Mouse (Mus musculus): Measurements from ENCODE around the gene Naip1. TPM values are rescaled to one million over a fixed set of nuclear protein-coding genes. Genes with fewer than 3 reads are reported as not detected.
"Not testable (repeated sequence)": the region's sequence is repeated elsewhere in the genome, so short reads cannot be mapped to it uniquely, and the experiment has no call there.

Gene Naip1
- not detected in 2 replicates for polyA plus RNA-seq (2016; fragmentation: Nextera tagmentation; extraction: Ambion mirVana)

DNA sequence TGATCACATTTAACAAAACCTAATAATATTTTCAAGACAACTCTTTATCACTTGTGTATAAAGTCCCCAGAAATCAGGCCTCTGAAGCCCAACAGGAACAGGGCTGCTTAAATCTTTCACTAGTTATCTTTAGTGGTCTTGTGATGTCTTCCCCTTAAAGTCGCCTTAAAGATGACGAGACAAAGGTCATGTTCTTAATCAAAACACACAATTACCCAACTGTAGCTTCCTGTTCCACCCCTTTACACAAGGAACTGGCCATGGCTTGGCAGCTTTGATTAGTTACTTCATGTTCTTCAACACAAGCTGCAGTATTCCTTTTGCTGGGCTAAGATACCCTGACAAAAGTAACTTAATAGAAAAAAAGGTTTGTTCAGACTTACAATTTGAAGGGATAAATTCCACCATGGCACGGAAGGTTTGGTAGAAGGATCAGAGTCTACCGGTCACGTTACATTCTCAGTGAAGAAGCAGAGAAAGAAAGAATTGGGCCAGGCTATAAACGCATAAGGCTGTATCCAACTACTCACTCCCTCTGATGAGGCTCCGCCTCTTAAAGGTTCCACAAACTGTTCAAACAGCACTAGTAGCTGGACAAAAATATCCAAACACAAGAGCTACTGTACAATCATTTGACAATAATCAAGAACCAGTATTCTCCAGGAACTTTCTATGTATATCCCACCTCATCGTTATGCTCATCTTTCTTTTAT, at the start of gene Naip1:
Gene Naip1, minus strand, starts transcription at position 455 of the 713 bp plus-strand sequence.
- H3K4me1 ChIP-seq (replicated peaks); H3K9ac ChIP-seq; H3K4me2 ChIP-seq; H3K27me3 ChIP-seq (replicated peaks); ATAC-seq (ENCODE audit: insufficient number of reproducible peaks, low FRiP score); H3K9me3 ChIP-seq (replicated peaks); H3K36me3 ChIP-seq; H3K27ac ChIP-seq (ENCODE audit: poor library complexity, severe bottlenecking); H3K4me3 ChIP-seq: not testable (repeated sequence)
- 71% methylated on average over 8 of the region's 8 CpGs for WGBS

GRCm38 (mm10) chr13:100499625-100500024, 47.0 kb upstream of the Naip1 start:
- not testable (repeated sequence) for H3K4me1 ChIP-seq (replicated peaks); H3K9me3 ChIP-seq (replicated peaks); H3K9ac ChIP-seq; H3K4me2 ChIP-seq; H3K27me3 ChIP-seq (replicated peaks); ATAC-seq (ENCODE audit: insufficient number of reproducible peaks, low FRiP score); H3K4me3 ChIP-seq; H3K36me3 ChIP-seq; H3K27ac ChIP-seq (ENCODE audit: poor library complexity, severe bottlenecking)

GRCm38 (mm10) chr13:100495337-100495736, 42.7 kb upstream of the Naip1 start:
- peaks cover 13% of the 10 kb centered on the region for H3K4me1 ChIP-seq (replicated peaks)
- H3K36me3 ChIP-seq: no peaks in the 10 kb centered on the region
- H3K4me2 ChIP-seq: no peak overlapping the region
- H3K9ac ChIP-seq: no peak overlapping the region
- no peak for ATAC-seq (ENCODE audit: insufficient number of reproducible peaks, low FRiP score)
- no peaks in the 10 kb centered on the region for H3K9me3 ChIP-seq (replicated peaks)
- no peaks in the 10 kb centered on the region for H3K27me3 ChIP-seq (replicated peaks)
- no peak overlapping the region for H3K4me3 ChIP-seq
- no peak overlapping the region for H3K27ac ChIP-seq (ENCODE audit: poor library complexity, severe bottlenecking)
- 64% methylated on average over 4 of the region's 4 CpGs for WGBS

GRCm38 (mm10) chr13:100494370-100494769, 41.7 kb upstream of the Naip1 start:
- 61% methylated on average over 8 of the region's 8 CpGs for WGBS
- not testable (repeated sequence) for H3K4me3 ChIP-seq; H3K9ac ChIP-seq; H3K36me3 ChIP-seq; H3K4me2 ChIP-seq; H3K9me3 ChIP-seq (replicated peaks); ATAC-seq (ENCODE audit: insufficient number of reproducible peaks, low FRiP score); H3K27ac ChIP-seq (ENCODE audit: poor library complexity, severe bottlenecking); H3K27me3 ChIP-seq (replicated peaks)
- peaks cover 13% of the 10 kb centered on the region for H3K4me1 ChIP-seq (replicated peaks)

- no peak overlapping the region for H3K4me2 ChIP-seq
- ATAC-seq (ENCODE audit: insufficient number of reproducible peaks, low FRiP score): no peak
- WGBS: 73% methylated on average over 8 of the region's 8 CpGs
Observed at GRCm38 (mm10) chr13:100493313-100493712, 40.6 kb upstream of the Naip1 start.

DNA sequence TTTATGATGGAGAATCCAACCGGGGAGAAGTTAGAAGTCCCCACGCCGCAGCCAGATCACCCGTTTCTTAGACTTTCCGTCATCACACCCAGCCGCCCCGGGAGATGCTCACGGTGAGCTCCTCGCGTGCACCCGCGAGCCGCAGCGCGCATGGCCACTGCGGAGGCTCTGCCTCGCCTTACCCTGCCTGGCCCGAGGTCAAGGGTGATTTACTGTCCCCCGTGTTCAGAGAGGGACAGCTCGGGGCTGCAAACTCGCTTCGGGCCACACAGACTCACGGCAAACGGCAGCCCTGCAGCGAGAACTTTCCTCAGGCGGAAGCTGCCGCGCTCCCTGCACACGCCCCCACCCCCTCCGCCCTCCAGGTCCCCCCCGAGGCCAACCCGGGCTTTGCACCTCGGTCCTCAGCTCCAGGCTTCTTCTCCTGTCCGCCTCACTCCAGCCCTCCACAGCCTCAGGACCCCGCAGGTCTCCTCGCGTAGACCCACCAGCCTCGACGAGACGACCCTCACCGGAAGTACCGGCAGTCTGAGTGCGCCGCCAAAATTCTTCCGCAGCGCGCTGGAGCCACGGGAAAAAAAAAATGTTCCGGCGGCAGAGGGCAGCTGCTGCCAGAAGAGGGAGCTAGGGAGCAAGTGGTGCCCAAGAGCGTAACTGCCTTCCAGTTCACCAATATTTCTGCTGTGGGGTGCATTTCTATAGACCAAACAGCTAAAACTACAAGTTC, 39.6 kb upstream of the Naip1 start, which contains the start of gene Gtf2h2:
Gene Gtf2h2, minus strand, starts transcription at position 519 of the 727 bp plus-strand sequence.
- Histone ChIP-seq H3K9me3 (replicated peaks) (no peaks in the 10 kb centered on the region), H3K27ac (ENCODE audit: poor library complexity, severe bottlenecking) (peak within 1 kb of the TSS; percentile 83), H3K4me1 (replicated peaks) (peaks cover 13% of the 10 kb centered on the region), H3K4me3 (peak within 1 kb of the TSS; percentile 98), H3K27me3 (replicated peaks) (no peaks in the 10 kb centered on the region), H3K36me3 (peaks cover 19% of the 10 kb centered on the region), H3K4me2 (peak within 1 kb of the TSS; percentile 76), H3K9ac (peak within 1 kb of the TSS; percentile 93)
- ATAC-seq (ENCODE audit: insufficient number of reproducible peaks, low FRiP score): peak; percentile 83
- WGBS: under 1% methylated on average over 50 of the region's 51 CpGs

More at GRCm38 (mm10) chr13:100493313-100493712, 40.6 kb upstream of the Naip1 start:
- no peak overlapping the region for H3K4me3 ChIP-seq
- peaks cover 13% of the 10 kb centered on the region for H3K4me1 ChIP-seq (replicated peaks)
- no peaks in the 10 kb centered on the region for H3K9me3 ChIP-seq (replicated peaks)
- no peak overlapping the region for H3K9ac ChIP-seq
- H3K27ac ChIP-seq (ENCODE audit: poor library complexity, severe bottlenecking): no peak overlapping the region
- peaks cover 9% of the 10 kb centered on the region for H3K36me3 ChIP-seq
- no peaks in the 10 kb centered on the region for H3K27me3 ChIP-seq (replicated peaks)

DNA sequence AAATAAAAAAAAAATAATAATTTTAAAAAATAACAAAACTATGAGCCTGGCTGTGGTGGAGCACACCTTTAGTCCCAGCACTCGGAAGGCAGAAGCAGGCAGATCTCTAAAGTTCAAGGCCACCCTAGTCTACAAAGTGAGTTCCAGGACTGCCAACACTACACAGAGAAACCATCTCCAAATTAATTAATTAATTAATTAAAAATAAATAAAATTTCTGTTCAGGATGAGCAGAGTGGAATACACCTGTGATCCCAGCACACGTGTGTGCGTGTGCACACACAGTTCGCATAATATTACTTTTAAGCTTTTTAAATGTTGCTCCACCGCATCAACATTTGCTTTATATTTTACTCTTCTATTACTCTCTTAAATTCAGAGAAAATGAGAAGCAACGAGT, 39.0 kb upstream of the Naip1 start:
- Histone ChIP-seq H3K36me3 (peaks cover 25% of the 10 kb centered on the region), H3K4me2 (peak overlapping the region; percentile 76), H3K4me3 (peak overlapping the region; percentile 98), H3K27ac (ENCODE audit: poor library complexity, severe bottlenecking) (no peak overlapping the region), H3K4me1 (replicated peaks) (peaks cover 13% of the 10 kb centered on the region), H3K9me3 (replicated peaks) (no peaks in the 10 kb centered on the region), H3K9ac (peak overlapping the region; percentile 93), H3K27me3 (replicated peaks) (no peaks in the 10 kb centered on the region)
- 18% methylated on average over 6 of the region's 6 CpGs for WGBS
- ATAC-seq (ENCODE audit: insufficient number of reproducible peaks, low FRiP score): no peak

DNA sequence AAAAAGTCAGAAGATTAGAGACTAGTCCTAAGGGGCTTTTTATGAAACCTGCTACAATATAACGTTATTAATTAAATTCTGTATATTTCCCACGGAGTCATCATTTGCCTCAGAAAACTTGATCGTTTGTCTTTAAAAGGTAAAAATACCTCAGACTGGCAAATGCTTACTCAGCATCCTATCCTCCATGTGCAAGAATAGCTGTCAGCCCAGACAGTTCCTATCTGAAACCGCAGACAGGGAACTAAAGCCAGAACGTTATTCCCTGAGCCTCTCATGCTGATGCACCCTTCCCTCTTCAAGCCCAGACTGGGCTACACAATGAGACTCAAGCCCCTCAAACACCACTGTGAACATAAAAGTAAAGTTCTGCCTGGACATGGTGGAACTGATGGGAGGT, 37.8 kb upstream of the Naip1 start:
- Histone ChIP-seq H3K4me3 (no peak overlapping the region), H3K27ac (ENCODE audit: poor library complexity, severe bottlenecking) (no peak overlapping the region), H3K4me1 (replicated peaks) (peaks cover 13% of the 10 kb centered on the region), H3K4me2 (no peak overlapping the region), H3K9ac (no peak overlapping the region), H3K9me3 (replicated peaks) (no peaks in the 10 kb centered on the region), H3K36me3 (peaks cover 29% of the 10 kb centered on the region), H3K27me3 (replicated peaks) (no peaks in the 10 kb centered on the region)
- ATAC-seq (ENCODE audit: insufficient number of reproducible peaks, low FRiP score): no peak
- 83% methylated on average over 5 of the region's 5 CpGs for WGBS

- no peaks in the 10 kb centered on the region for H3K27me3 ChIP-seq (replicated peaks)
- ATAC-seq (ENCODE audit: insufficient number of reproducible peaks, low FRiP score): no peak
- H3K27ac ChIP-seq (ENCODE audit: poor library complexity, severe bottlenecking): no peak overlapping the region
- H3K9me3 ChIP-seq (replicated peaks): no peaks in the 10 kb centered on the region
- no peak overlapping the region for H3K4me3 ChIP-seq
- H3K36me3 ChIP-seq: peaks cover 59% of the 10 kb centered on the region
- H3K4me1 ChIP-seq (replicated peaks): no peaks in the 10 kb centered on the region
- no peak overlapping the region for H3K4me2 ChIP-seq
- no peak overlapping the region for H3K9ac ChIP-seq
- 88% methylated on average over 7 of the region's 7 CpGs for WGBS
Observed at GRCm38 (mm10) chr13:100483610-100484009, 30.9 kb upstream of the Naip1 start.

DNA sequence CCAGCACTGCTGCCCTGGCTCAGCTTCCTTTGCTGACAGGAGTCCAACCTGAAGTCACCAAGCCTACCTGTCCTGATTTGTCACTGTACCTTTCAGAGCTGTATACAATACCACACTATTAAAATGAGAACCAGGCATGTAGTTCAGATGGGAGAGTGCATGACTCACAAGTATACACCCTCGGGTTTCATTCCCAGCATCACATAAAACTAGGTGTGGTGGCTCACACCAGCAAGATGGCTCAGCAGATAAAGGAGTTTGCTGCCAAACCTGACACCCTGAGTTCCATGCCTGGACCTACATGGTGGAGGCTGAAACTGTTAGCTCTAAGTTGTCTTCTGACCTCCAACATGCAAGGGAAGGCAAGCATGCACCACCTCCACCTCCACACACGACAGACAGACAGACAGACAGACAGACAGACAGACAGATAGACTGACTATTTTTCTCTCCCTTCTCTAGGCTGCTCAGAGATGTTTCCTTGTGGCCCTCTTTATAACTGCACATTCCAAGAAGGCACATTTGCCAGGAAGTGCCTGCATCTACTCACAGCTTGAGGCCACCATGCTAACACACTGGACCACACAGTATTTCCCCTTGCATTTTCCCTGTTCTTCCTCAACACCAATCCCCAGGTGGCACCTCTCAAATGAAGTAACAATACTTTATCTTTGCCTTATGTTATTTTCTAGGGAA, 11.0 kb upstream of the Naip1 start:
- no peak for ATAC-seq (ENCODE audit: insufficient number of reproducible peaks, low FRiP score)
- no peaks in the 10 kb centered on the region for H3K27me3 ChIP-seq (replicated peaks)
- H3K27ac ChIP-seq (ENCODE audit: poor library complexity, severe bottlenecking): no peak overlapping the region
- 81% methylated on average over 2 of the region's 2 CpGs for WGBS
- H3K4me1 ChIP-seq (replicated peaks): no peaks in the 10 kb centered on the region
- H3K9ac ChIP-seq: no peak overlapping the region
- H3K4me2 ChIP-seq: no peak overlapping the region
- no peak overlapping the region for H3K4me3 ChIP-seq
- H3K36me3 ChIP-seq: peaks cover 54% of the 10 kb centered on the region
- no peaks in the 10 kb centered on the region for H3K9me3 ChIP-seq (replicated peaks)

GRCm38 (mm10) chr13:100461336-100461735, 8.7 kb upstream of the Naip1 start:
- H3K9me3 ChIP-seq (replicated peaks): no peaks in the 10 kb centered on the region
- no peak overlapping the region for H3K4me2 ChIP-seq
- 79% methylated on average over 3 of the region's 3 CpGs for WGBS
- no peaks in the 10 kb centered on the region for H3K4me1 ChIP-seq (replicated peaks)
- H3K9ac ChIP-seq: no peak overlapping the region
- ATAC-seq (ENCODE audit: insufficient number of reproducible peaks, low FRiP score): no peak
- no peak overlapping the region for H3K27ac ChIP-seq (ENCODE audit: poor library complexity, severe bottlenecking)
- H3K27me3 ChIP-seq (replicated peaks): no peaks in the 10 kb centered on the region
- H3K36me3 ChIP-seq: peaks cover 36% of the 10 kb centered on the region
- H3K4me3 ChIP-seq: no peak overlapping the region
